8 mouse cellular contexts compared by ENCODE assay signal in genomic region chr7:30533941-30534632, GRCm38 (mm10). TPM values are rescaled to one million over a fixed set of nuclear protein-coding genes. Genes with fewer than 3 reads are reported as not detected.
A peak's percentile ranks its signal among the peaks of the same experiment; 100 is the strongest.
DNase-seq lines count a peak whose midpoint lies in the region; ATAC-seq lines count a peak whose summit lies in the region.

No protein-coding gene starts in this region.

- H3K36me3 ChIP-seq in kidney, embryonic 16.5 days (ENCODE audit: insufficient read depth, low read length) = peaks cover 35% of the 10 kb centered on the region
- peaks cover 51% of the 10 kb centered on the region for H3K36me3 ChIP-seq in forebrain, embryonic 13.5 days (ENCODE audit: poor library complexity, severe bottlenecking)
- peaks cover 33% of the 10 kb centered on the region for H3K36me3 ChIP-seq in liver, embryonic 13.5 days
- peaks cover 27% of the 10 kb centered on the region; the same call in 1 of the 2 replicates for H3K36me3 ChIP-seq in stomach, embryonic 14.5 days (ENCODE audit: control insufficient read depth, insufficient read depth, low read length)

- peak overlapping the region; percentile 91 for H3K4me2 ChIP-seq in kidney, embryonic 16.5 days (replicated peaks; ENCODE audit: low read depth, low read length)
- H3K4me2 ChIP-seq in forebrain, embryonic 13.5 days = peak overlapping the region; percentile 94
- H3K4me2 ChIP-seq in liver, embryonic 13.5 days = peak overlapping the region; percentile 95
- H3K4me2 ChIP-seq in stomach, embryonic 14.5 days (replicated peaks; ENCODE audit: low read depth, low read length) = peak overlapping the region; percentile 92

- H3K4me3 ChIP-seq in kidney, embryonic 16.5 days (ENCODE audit: low read length) = peak overlapping the region; percentile 76
- peak overlapping the region; percentile 77 for H3K4me3 ChIP-seq in forebrain, embryonic 13.5 days
- peak overlapping the region; percentile 80 for H3K4me3 ChIP-seq in liver, embryonic 13.5 days (replicated peaks)
- peak overlapping the region; percentile 63 for H3K4me3 ChIP-seq in stomach, embryonic 14.5 days (ENCODE audit: low read depth, low read length)

- H3K27ac ChIP-seq in kidney, embryonic 16.5 days (ENCODE audit: low read length) = 0 out of 2 replicates have a peak overlapping the region, but pooled peaks have one; percentile 57
- peak overlapping the region; percentile 89 for H3K27ac ChIP-seq in forebrain, embryonic 13.5 days
- H3K27ac ChIP-seq in liver, embryonic 13.5 days = peak overlapping the region; percentile 71; the same call in 1 of the 2 replicates
- H3K27ac ChIP-seq in stomach, embryonic 14.5 days (ENCODE audit: low read length) = peak overlapping the region; percentile 15; the same call in 1 of the 2 replicates

- H3K9me3 ChIP-seq in kidney, embryonic 16.5 days (ENCODE audit: low read length) = no peaks in the 10 kb centered on the region
- H3K9me3 ChIP-seq in forebrain, embryonic 13.5 days (replicated peaks) = no peaks in the 10 kb centered on the region
- H3K9me3 ChIP-seq in liver, embryonic 13.5 days (replicated peaks) = no peaks in the 10 kb centered on the region
- H3K9me3 ChIP-seq in stomach, embryonic 14.5 days (ENCODE audit: control insufficient read depth, low read depth, low read length) = no peaks in the 10 kb centered on the region

- WGBS in kidney, embryonic 16.5 days = 7% methylated on average over 20 of the region's 26 CpGs
- 2% methylated on average over 22 of the region's 26 CpGs for WGBS in forebrain, embryonic 13.5 days
- WGBS in liver, embryonic 13.5 days (ENCODE audit: insufficient replicate concordance) = 17% methylated on average over 26 of the region's 26 CpGs
- WGBS in stomach, embryonic 14.5 days = 7% methylated on average over 26 of the region's 26 CpGs

- peak overlapping the region; percentile 82 for H3K9ac ChIP-seq in kidney, embryonic 16.5 days (replicated peaks; ENCODE audit: low read length)
- H3K9ac ChIP-seq in forebrain, embryonic 13.5 days = peak overlapping the region; percentile 91
- H3K9ac ChIP-seq in liver, embryonic 13.5 days = peak overlapping the region; percentile 81
- H3K9ac ChIP-seq in stomach, embryonic 14.5 days (replicated peaks; ENCODE audit: low read depth, low read length) = peak overlapping the region; percentile 58

- no peak for DNase-seq in kidney, adult 11 months
- DNase-seq in brain, adult 2 months (ENCODE audit: low read depth, low spot score) = peak; percentile 54
- DNase-seq in liver, embryonic 13.5 days = no peak
- DNase-seq in gastrocnemius, postnatal 4 days (ENCODE audit: low spot score in 2 of 2) = no peak

- peak; percentile 36 for ATAC-seq in kidney, embryonic 16.5 days (ENCODE audit: low FRiP score, low TSS enrichment)
- peak; percentile 44 for ATAC-seq in forebrain, embryonic 13.5 days
- no peak for ATAC-seq in liver, embryonic 13.5 days (ENCODE audit: low read depth)
- 0 out of 2 replicates have a peak, but pooled peaks have one; percentile 25 for ATAC-seq in stomach, embryonic 14.5 days (ENCODE audit: insufficient number of reproducible peaks, insufficient read depth, low FRiP score, low read depth)
- no peak for ATAC-seq in inflammation-experienced regulatory T-cells, adult 6 months

- peaks cover 22% of the 10 kb centered on the region for H3K4me1 ChIP-seq in kidney, embryonic 16.5 days (ENCODE audit: insufficient read depth, low read length)
- peaks cover 40% of the 10 kb centered on the region for H3K4me1 ChIP-seq in forebrain, embryonic 13.5 days
- peaks cover 45% of the 10 kb centered on the region for H3K4me1 ChIP-seq in liver, embryonic 13.5 days (replicated peaks)
- peaks cover 15% of the 10 kb centered on the region for H3K4me1 ChIP-seq in stomach, embryonic 14.5 days (ENCODE audit: control insufficient read depth, insufficient read depth, low read length)

- H3K27me3 ChIP-seq in kidney, embryonic 16.5 days (ENCODE audit: insufficient read depth, low read length) = no peaks in the 10 kb centered on the region
- H3K27me3 ChIP-seq in forebrain, embryonic 13.5 days = no peaks in the 10 kb centered on the region
- H3K27me3 ChIP-seq in liver, embryonic 13.5 days = no peaks in the 10 kb centered on the region
- no peaks in the 10 kb centered on the region for H3K27me3 ChIP-seq in stomach, embryonic 14.5 days (ENCODE audit: control insufficient read depth, insufficient read depth, low read length)

RNA-seq across cellular contexts. Expression of gene Arhgap33, which starts 0.8 kb away (rescaled TPM):
- polyA plus RNA-seq in kidney, embryonic 16.5 days (2015; fragmentation: Nextera tagmentation; extraction: Ambion mirVana) = 12.0 and 14.9 TPM in 2 replicates
- 80.6 and 88.7 TPM in 2 replicates for polyA plus RNA-seq in forebrain, embryonic 13.5 days (2015; fragmentation: Nextera tagmentation; extraction: Ambion mirVana)
- 2.0 and 2.3 TPM in 2 replicates for polyA plus RNA-seq in liver, embryonic 13.5 days (2015; fragmentation: Nextera tagmentation; extraction: Ambion mirVana)
- polyA plus RNA-seq in stomach, embryonic 14.5 days (2014; fragmentation: Nextera tagmentation; extraction: Ambion mirVana) = 13.2 and 13.4 TPM in 2 replicates
- polyA plus RNA-seq in inflammation-experienced regulatory T-cells, adult 6 months (2017; shearing (Covaris generic)) = 1 to 10 TPM in 1 of 3 experiments, under 1 TPM in 2; 0.28 to 1.1 (median 0.91) TPM
- 1 to 10 TPM; 9.6 to 9.8 TPM for total RNA-seq in gastrocnemius, postnatal 4 days (2021)

RNA-seq across cellular contexts. Expression of gene Hspb6, which starts 17.9 kb away (rescaled TPM):
- 18.0 and 20.6 TPM in 2 replicates for polyA plus RNA-seq in kidney, embryonic 16.5 days (2015; fragmentation: Nextera tagmentation; extraction: Ambion mirVana)
- 11.0 and 12.1 TPM in 2 replicates for polyA plus RNA-seq in forebrain, embryonic 13.5 days (2015; fragmentation: Nextera tagmentation; extraction: Ambion mirVana)
- 4.4 and 4.6 TPM in 2 replicates for polyA plus RNA-seq in liver, embryonic 13.5 days (2015; fragmentation: Nextera tagmentation; extraction: Ambion mirVana)
- 47.3 and 49.0 TPM in 2 replicates for polyA plus RNA-seq in stomach, embryonic 14.5 days (2014; fragmentation: Nextera tagmentation; extraction: Ambion mirVana)
- 1 to 10 TPM; 2.7 to 3.6 (median 2.8) TPM for polyA plus RNA-seq in inflammation-experienced regulatory T-cells, adult 6 months (2017; shearing (Covaris generic))
- total RNA-seq in gastrocnemius, postnatal 4 days (2021) = 100 to 1,000 TPM; 182 to 186 TPM

RNA-seq across cellular contexts. Expression of gene Proser3, which starts 18.0 kb away (rescaled TPM):
- polyA plus RNA-seq in kidney, embryonic 16.5 days (2015; fragmentation: Nextera tagmentation; extraction: Ambion mirVana) = 12.0 and 16.6 TPM in 2 replicates
- 14.8 and 17.5 TPM in 2 replicates for polyA plus RNA-seq in forebrain, embryonic 13.5 days (2015; fragmentation: Nextera tagmentation; extraction: Ambion mirVana)
- 1.8 and 2.3 TPM in 2 replicates for polyA plus RNA-seq in liver, embryonic 13.5 days (2015; fragmentation: Nextera tagmentation; extraction: Ambion mirVana)
- polyA plus RNA-seq in stomach, embryonic 14.5 days (2014; fragmentation: Nextera tagmentation; extraction: Ambion mirVana) = 18.7 and 22.8 TPM in 2 replicates
- 1 to 10 TPM; 2.8 to 4.5 (median 4.0) TPM for polyA plus RNA-seq in inflammation-experienced regulatory T-cells, adult 6 months (2017; shearing (Covaris generic))
- total RNA-seq in gastrocnemius, postnatal 4 days (2021) = 10 to 100 TPM; 10.1 to 10.4 TPM

RNA-seq across cellular contexts. Expression of gene Lin37, which starts 25.6 kb away (rescaled TPM):
- 47.0 and 48.1 TPM in 2 replicates for polyA plus RNA-seq in kidney, embryonic 16.5 days (2015; fragmentation: Nextera tagmentation; extraction: Ambion mirVana)
- 53.0 and 65.1 TPM in 2 replicates for polyA plus RNA-seq in forebrain, embryonic 13.5 days (2015; fragmentation: Nextera tagmentation; extraction: Ambion mirVana)
- polyA plus RNA-seq in liver, embryonic 13.5 days (2015; fragmentation: Nextera tagmentation; extraction: Ambion mirVana) = 25.3 and 31.9 TPM in 2 replicates
- 40.8 and 43.7 TPM in 2 replicates for polyA plus RNA-seq in stomach, embryonic 14.5 days (2014; fragmentation: Nextera tagmentation; extraction: Ambion mirVana)
- polyA plus RNA-seq in inflammation-experienced regulatory T-cells, adult 6 months (2017; shearing (Covaris generic)) = 100 to 1,000 TPM in 2 of 3 experiments, 10 to 100 TPM in 1; 94.5 to 112 (median 109) TPM
- 10 to 100 TPM; 17.3 to 18.6 TPM for total RNA-seq in gastrocnemius, postnatal 4 days (2021)

RNA-seq across cellular contexts. Expression of gene U2af1l4, which starts 29.0 kb away (rescaled TPM):
- 91.6 and 99.4 TPM in 2 replicates for polyA plus RNA-seq in kidney, embryonic 16.5 days (2015; fragmentation: Nextera tagmentation; extraction: Ambion mirVana)
- polyA plus RNA-seq in forebrain, embryonic 13.5 days (2015; fragmentation: Nextera tagmentation; extraction: Ambion mirVana) = 114 and 122 TPM in 2 replicates
- 49.4 TPM in 2 replicates for polyA plus RNA-seq in liver, embryonic 13.5 days (2015; fragmentation: Nextera tagmentation; extraction: Ambion mirVana)
- polyA plus RNA-seq in stomach, embryonic 14.5 days (2014; fragmentation: Nextera tagmentation; extraction: Ambion mirVana) = 95.9 and 96.6 TPM in 2 replicates
- polyA plus RNA-seq in inflammation-experienced regulatory T-cells, adult 6 months (2017; shearing (Covaris generic)) = 10 to 100 TPM; 56.1 to 60.5 (median 60.0) TPM
- total RNA-seq in gastrocnemius, postnatal 4 days (2021) = 10 to 100 TPM; 55.6 to 62.4 TPM

Comparison
In these comparisons a context has a peak if more than half of its experiments do, and no peak if none do; other contexts are left out.
1. ATAC-seq: peak in kidney, embryonic 16.5 days (single experiment), forebrain, embryonic 13.5 days (single experiment) and stomach, embryonic 14.5 days (single experiment); none in liver, embryonic 13.5 days (single experiment) and inflammation-experienced regulatory T-cells, adult 6 months (single experiment).
2. H3K27ac ChIP-seq: peak in every context shown above with its lines; median percentile 89 in forebrain, embryonic 13.5 days; 71 in liver, embryonic 13.5 days; 57 in kidney, embryonic 16.5 days; 15 in stomach, embryonic 14.5 days.
3. Peak in every context shown above with its lines, with median percentiles within 50 percentile points of each other: H3K4me2 ChIP-seq, H3K4me3 ChIP-seq and H3K9ac ChIP-seq.